Mouse (Mus musculus): ENCODE measurements around the gene Pycr2.
"Not testable (repeated sequence)": the region's sequence is repeated elsewhere in the genome, so short reads cannot be mapped to it uniquely, and the experiment has no call there.

The Pycr2 gene

DNA sequence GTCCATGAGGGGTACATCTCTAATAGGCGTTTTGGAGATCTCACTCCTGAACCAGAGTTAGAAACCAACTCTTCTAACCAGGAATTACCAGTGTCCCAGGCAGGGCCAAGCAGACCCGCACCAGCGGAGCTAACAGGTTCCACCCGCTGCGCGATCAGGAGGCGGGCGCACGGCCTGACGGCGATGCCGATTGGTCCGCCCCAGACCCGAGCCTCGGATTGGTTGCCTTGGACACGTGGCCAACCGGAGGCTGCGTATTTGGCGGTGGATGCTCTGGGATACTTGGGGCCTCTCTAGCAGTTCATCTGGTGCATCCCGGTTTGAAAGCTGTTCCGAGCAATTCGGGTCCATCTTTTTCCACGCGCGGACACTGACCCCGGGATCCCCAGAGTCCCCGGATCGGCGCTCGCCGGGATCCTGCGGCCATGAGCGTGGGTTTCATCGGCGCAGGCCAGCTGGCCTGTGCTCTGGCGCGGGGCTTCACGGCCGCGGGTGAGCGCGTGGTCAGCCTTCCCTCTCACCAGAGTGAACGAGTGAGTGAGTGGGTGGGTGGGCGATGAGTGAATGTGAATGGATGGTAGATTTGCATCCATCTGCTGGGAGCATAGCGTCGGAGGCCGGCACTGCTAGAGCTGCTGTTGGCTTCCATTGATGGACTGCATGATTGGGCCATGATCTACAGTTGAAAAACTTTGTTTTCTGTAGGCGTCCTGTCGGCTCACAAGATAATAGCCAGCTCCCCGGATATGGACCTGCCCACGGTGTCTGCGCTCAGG is at the start of gene Pycr2:
Gene Pycr2 (plus strand): TSS at position 255 of the 776 bp plus-strand sequence.
- in situ Hi-C loops (cut with MboI, MseI), result loop anchor here (5.0 kb wide), 1 partner anchor 73 kb away; no protein-coding TSS in a partner anchor

DNA sequence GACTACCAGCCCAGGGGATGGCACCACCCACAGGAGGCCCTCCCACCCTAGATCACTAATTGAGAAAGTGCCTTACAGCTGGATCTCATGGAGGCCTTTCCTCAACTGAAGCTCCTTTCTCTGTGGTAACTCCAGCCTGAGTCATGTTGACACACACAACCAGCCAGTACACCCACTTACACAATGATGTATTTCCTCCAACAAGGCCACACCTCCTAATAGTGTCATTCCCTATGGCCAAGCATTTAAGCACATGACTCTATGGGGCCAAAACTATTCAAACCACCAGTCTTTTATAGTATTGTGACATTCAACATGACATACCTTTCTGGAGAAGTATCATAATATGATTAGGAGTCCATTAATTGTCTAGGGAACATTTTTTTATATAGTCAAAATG is 45.3 kb upstream of the Pycr2 start:
- in situ Hi-C loops (cut with MboI, MseI), result loop anchor here (25.0 kb wide), 1 partner anchor 1071 kb away; no protein-coding TSS in a partner anchor

DNA sequence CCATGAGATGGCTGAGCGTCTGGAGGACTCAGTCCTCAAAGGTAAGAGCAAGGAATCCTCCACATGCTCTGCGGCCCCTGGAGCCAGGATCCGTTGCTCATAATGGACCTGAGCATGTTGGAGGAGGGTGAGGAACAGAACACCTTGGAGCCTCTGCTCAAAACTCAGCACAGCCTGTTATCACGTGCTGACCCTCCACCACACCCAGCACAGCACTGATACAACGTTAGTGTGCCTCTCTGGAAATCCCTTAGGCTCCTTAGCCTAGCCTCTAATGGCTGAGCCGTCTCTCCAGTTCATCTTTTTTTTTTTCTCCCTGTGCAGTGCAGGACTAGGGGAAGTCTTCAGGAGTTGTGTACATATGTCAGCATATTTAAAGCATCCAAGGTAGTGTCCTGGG is 44.1 kb upstream of the Pycr2 start:
- in situ Hi-C loops (cut with MboI, MseI), result loop anchor here (25.0 kb wide), 1 partner anchor 1073 kb away; no protein-coding TSS in a partner anchor

DNA sequence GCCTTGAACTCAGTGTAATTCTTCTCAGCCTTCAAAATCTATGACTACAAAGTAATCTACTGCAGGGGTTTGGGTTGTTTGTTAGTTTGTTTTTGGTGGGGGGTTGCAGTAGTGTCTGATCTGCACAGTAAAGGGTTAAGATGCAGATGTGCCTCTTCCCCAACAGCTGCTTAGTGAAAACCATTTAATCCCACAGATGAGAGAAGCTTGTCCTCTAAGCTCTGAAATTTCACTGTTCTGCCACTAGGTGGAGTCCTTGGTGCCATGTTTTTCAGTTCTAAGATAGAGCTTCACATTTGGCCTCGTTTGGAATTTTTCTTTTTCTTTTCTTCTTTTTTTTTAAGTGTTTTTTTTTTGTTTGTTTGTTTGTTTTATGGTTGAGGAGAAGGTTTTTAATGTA is 40.5 kb upstream of the Pycr2 start:
- in situ Hi-C loops (cut with MboI, MseI), result loop anchor here (25.0 kb wide), 1 partner anchor 1076 kb away; no protein-coding TSS in a partner anchor

DNA sequence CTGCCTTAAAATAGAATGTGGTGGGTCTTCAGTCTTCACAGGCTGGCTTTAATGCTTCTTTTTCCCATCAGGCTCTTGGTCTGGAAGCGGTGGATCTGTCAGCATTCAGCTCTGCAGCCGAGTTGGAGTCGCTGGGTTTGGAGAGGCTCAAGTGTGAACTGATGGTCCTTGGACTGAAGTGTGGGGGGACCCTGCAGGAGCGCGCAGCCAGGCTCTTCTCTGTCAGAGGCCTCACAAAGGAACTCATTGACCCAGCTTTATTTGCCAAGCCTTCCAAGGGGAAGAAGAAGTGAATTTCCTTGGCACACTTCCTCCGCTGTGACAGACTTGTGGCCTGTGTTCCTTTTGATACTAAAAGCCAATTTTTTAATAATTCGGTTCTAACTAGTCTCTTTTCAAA is 38.1 kb upstream of the Pycr2 start:
- in situ Hi-C loops (cut with MboI, MseI), result loop anchor here (25.0 kb wide), 1 partner anchor 1079 kb away; no protein-coding TSS in a partner anchor

DNA sequence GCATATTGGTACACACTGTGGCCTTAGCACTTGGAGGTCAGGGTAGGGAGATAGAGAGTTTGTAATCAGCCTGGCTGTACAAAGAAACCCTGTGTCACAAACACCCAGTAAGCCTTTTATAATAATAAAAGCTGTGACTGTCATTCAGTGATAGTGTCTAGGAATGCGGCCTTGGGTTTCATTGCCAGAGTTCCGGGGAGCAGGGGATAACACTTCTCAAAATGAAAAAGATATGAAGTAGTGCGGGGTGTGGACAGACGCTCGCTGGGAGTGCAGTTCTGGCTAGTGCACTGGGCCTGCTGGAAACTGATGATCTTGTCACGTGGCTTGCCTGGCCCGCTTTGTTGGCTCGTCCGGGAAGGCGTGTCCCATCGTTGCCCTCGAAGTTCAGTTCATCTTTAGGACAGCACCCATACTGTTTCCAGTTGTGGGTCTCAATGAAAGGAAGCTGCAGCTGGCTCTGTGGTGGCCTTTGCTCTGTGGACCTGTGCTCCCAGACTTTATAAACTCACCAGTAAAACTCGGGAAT is 33.9 kb upstream of the Pycr2 start:
- in situ Hi-C loops (cut with MboI, MseI), result loop anchor here (25.0 kb wide), 1 partner anchor 1083 kb away; no protein-coding TSS in a partner anchor

DNA sequence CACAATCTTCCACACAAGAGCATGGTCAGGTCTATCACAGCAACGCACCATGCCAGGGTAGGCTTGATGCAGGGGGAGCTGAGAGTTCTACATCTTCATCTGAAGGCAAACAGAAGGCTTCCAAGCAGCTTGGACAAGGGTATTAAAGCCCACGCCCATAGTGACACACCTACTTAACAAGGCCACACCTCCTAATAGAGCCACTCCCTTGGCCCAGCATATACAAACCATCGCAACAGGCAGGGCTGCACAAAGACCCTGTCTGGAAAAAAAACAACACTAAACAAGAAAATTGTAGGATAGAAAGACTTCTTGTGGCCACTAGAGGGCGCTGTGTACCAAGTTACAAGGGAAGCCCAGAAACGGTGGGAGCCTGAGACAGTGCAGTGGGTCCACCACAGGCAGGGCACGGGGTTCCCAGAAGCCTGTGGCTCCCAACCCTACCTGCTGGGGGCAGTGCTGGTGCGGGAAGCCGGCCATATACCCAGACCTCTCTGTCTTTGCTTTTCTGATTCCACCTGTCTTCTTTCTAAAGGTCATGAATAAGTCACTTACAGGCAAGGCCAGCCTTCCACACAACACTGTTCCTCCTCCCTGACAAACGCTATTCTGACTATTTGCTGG is 30.1 kb upstream of the Pycr2 start:
- in situ Hi-C loops (cut with MboI, MseI), result loop anchor here (25.0 kb wide), 1 partner anchor 1087 kb away; no protein-coding TSS in a partner anchor

DNA sequence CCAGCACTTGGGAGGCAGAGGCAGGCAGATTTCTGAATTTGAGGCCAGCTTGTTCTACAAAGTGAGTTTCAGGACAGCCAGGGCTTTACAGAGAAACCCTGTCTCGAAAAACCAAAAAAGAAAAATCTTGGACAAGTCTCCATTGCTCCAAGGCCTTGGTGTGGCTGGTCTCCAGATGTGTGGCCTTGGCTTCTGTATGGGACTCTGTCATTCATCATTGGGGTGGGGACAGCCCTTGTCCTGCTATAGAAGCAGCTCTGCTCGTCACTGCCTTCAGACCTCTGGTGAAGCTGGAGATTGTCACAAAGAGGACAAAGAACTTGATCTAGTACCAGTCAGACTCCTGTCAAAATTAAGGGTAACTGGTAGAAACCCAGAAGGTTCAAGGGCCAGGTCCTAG is 29.5 kb upstream of the Pycr2 start:
- in situ Hi-C loops (cut with MboI, MseI), result loop anchor here (25.0 kb wide), 1 partner anchor 1087 kb away; no protein-coding TSS in a partner anchor

DNA sequence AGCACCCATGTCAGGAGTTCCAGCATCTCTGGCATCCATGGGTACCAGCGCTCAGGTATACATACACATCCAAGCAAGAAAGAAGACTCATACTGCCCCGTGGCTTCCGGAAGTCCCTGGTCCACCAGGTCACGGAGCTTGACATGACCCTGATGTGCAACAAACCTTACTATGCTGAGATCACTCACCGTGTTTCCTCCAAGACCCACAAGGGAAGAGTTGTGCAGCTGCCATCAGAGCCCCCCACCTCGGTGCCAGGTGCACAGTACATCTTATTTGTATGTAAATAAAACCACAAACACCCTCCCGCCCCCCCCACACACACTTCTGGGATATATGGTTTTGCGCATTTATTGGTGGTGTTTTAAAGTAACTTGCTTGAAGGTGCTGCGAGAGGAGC is 29.0 kb upstream of the Pycr2 start:
- in situ Hi-C loops (cut with MboI, MseI), result no loop called here

DNA sequence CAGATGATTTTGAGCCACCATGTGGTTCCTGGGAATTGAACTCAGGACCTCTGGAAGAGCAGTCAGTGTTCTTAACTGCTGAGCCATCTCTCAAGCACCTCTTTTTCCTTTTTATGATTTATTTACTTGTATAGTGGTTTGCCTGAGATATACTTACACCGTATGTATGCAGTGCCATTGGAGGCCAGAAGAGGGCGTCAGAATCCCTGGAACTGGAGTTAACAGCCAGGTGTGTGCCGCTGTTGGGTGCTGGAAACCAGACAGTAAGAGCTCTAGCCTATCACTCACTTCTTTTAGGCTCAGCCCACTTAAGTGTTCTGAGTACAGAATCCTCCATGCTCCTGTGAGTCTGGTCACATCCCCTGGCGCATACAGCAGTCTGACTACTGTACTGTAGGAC is 26.6 kb upstream of the Pycr2 start:
- in situ Hi-C loops (cut with MboI, MseI), result no loop called here

DNA sequence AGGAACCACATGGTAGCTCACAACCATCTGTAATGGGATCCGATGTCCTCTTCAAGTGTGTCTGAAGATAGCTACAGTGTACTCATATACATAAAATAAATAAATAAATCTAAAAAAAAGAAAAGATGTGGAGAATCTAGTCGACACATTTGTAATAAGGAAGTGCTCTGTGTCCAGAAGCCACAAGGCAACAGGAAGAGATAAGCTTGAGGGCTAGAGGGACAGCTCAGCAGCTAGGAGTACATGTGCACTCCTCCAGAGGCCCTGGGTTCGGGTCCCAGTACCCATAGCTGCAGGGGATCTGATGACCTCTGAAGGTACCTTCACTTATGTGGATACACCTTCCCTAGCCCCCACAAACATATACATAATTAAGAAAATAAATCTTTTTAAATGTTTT is 22.3 kb upstream of the Pycr2 start:
- in situ Hi-C loops (cut with MboI, MseI), result no loop called here

DNA sequence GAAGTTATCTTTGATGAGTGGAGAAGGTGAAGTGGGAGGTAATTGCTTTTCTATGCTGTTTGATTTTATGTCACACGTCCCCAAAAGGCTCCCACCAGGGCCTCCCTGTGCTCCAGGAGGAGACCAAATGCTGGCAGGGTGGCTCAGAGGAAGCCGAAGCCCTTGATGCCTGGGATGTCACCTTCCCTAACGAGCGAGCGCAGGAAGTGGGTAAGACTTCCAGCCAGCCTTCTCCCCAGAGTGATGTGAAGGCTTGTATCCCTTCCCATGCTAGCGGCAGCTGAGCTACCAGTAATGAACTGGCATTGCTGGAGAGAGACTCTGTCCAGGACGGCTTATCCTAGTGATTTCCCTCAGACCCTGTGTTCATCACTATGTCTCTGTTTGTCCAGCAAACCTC is 20.4 kb upstream of the Pycr2 start:
- in situ Hi-C loops (cut with MboI, MseI), result no loop called here

DNA sequence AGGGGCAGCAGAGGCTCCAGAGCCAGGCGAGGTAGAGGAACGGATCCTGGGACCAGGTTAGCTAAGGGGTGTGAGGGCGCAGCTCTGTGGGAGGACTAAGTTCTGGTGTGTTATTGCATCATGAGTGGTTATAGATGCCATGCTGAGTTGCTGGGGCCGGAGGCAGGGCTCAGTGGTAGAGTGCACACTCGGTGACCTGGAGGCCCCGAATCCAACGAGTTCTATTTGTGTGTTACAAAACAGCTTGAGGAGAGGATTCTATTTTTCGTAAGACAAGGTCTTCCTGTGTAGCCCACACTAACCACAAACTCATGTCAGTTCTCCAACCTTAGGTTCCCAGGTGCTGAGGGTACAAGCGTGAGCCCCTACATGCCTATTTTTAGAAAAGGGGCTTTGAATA is 19.6 kb upstream of the Pycr2 start:
- in situ Hi-C loops (cut with MboI, MseI), result no loop called here

DNA sequence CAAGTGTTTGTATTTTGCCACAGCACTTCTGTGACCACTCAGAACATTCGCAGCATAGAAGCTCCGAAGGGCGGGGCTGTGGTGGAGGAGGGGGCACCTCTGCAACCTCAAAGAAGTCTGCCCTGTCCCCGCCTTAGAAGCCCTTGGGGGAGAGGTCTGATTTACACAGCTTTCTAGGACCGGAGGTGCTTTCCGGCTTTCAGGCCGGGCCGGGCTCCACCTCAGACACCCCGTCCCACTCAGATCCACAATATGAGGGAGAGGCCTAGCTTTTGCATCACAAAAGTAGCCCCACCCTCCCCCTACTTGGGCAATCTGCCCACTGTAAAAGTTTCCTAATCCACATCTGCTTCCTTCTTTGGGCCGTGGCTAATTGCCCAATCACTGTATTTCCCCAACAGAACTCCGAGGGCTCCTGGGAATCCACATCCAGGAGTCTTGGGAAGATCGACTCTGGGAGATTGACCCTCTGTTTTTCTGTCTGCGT is 15.5 kb upstream of the Pycr2 start:
- in situ Hi-C loops (cut with MboI, MseI), result no loop called here

DNA sequence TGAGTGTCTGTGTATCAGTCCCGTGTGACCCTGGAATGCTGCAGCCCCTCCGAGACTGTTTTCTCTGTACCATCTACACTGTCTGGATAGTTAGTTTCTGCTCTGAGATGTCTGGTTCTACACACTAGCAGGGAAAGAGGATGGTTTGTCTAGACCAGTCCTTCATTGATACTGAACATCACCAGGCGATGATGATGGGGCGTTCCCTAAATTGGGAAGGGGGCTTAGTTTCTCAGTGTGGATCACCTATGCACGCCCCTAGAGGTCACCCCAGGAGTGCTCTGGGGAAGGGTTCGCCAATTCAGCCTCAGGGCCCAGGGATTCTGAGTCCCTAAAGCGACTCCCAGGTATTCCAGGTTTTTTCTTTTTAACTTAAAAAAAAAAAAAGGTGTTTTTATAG is 14.9 kb upstream of the Pycr2 start:
- in situ Hi-C loops (cut with MboI, MseI), result no loop called here

DNA sequence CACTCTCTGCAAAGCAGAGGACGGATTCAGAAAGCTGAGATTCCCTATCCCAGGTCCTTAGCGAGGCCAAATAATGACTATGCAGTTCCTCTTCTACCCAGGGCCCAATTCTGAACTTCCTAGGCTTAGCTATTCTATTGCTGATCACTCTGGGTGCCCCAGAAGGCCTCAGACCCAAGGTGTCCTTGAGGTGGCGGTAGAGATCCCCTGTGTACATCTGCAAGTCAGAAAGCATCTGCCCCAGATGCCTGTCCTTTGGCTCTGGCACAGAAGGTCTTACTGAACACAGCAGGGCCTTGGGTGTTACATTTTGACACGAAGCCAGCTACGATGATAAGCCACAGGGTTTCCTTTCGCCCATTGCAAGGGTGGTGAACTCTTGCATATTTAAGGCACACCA is 14.3 kb upstream of the Pycr2 start:
- in situ Hi-C loops (cut with MboI, MseI), result no loop called here

DNA sequence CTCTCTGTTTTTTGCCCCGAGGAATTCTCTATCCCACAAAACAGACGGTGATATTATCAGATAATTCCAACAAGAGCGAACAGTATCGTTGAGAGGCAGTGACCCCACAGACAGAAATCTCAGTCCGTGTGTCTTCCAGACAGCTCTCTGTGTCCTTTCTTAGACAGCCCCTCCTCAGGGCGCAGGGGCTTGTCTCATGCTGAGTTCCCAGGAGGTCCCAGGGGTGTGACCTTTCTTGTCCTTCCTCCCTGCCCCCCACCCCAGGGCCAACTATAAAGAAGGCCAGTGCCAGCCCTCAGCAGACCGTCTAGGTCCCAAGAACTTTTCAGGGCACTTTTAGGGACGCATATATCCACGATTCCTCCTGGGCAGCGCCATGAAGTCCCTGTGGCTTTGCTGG is 11.3 kb upstream of the Pycr2 start, which contains the start of gene Lefty2:
Gene Lefty2 (plus strand): TSS at position 301 of the 400 bp plus-strand sequence.
- in situ Hi-C loops (cut with MboI, MseI), result no loop called here

DNA sequence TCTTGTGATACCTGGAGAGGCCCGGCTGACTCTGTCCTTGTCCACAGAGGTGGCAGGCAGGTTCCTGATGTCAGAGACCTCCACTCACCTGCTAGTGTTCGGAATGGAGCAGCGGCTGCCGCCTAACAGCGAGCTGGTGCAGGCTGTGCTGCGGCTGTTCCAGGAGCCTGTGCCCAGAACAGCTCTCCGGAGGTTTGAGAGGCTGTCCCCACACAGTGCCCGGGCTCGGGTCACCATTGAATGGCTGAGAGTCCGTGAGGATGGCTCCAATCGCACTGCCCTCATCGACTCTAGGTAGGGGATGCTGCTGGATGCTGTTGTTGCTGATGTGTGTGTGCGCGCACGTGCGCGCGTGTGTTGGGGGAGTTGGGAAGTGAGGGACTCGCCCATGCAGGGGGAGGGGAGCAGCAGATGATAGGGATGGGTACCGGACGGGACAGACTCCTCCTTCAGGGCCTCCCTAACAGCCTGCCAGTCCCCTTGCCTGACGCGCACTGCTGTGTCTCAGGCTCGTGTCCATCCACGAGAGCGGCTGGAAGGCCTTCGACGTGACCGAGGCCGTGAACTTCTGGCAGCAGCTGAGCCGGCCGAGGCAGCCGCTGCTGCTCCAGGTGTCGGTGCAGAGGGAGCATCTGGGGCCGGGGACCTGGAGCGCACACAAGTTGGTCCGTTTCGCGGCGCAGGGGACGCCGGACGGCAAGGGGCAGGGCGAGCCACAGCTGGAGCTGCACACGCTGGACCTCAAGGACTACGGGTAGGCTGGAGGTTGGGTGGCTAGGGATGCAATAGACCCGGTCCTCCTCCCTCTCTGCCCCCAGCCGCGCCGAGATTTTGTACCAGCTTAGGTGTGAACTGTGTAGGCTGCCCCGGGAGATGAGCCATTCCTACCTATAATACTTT is 9.8 kb upstream of the Pycr2 start:
- in situ Hi-C loops (cut with MboI, MseI), result not testable (repeated sequence)

DNA sequence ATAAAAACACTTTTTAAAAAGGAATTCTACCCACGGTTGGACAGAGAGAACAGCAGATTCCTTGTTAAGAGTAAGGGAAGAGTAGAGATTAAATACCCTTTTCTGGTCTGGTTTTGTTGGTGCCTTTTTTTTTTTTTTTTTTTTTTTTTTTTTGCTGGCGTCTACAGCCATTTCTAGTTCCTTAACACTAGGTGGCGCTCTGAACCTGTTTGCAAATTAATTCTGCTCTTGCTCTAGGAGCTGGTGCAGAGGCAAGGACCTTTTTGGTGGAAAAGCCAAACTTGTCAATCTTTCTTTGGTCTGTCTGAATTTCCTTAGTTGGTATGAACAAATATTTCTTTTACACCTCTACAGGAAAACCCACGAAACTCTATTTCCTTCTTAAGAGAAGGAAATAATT is 3.0 kb upstream of the Pycr2 start:
- in situ Hi-C loops (cut with MboI, MseI), result loop anchor here (5.0 kb wide), 1 partner anchor 76 kb away; no protein-coding TSS in a partner anchor

DNA sequence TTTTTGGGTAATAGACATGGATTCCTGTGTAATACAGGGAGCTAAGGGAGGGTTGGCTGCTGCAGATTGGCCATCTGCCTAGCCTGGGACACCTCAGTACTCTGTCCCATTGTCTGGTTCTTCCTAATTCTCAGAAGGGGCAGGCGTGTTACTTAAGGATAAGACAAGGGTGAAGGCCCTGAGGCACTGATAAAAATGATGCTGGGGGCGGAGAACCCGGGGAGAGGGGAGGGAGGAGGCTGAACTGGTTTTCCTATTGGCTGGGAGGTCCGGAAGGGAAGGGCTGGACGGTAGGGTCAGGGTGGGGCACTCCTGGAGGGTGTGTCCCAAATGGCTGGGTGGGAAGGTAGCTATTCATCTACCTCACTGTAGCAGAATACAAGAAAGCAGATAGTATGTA is 1.2 kb upstream of the Pycr2 start:
- in situ Hi-C loops (cut with MboI, MseI), result loop anchor here (5.0 kb wide), 1 partner anchor 74 kb away; no protein-coding TSS in a partner anchor

DNA sequence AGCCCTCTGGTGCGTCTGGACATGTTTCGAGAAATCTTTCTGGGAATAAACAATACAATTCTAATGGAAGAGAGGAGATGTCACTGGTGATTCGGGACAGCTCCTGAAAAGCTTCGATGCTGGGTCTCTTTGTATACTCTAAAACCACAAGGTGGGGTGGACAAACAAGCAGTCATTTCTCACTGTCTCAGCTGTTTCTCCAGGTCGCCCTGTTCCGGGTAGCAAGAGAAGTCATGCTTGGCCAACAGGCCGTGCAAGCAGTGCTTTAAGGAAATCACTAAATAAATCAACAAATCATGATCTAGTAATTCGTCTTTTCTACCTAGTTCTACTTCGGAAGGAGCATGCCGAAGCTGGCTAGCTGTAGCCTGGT is 441 bp upstream of the Pycr2 start:
- in situ Hi-C loops (cut with MboI, MseI), result loop anchor here (5.0 kb wide), 1 partner anchor 74 kb away; no protein-coding TSS in a partner anchor
